Mouse (Mus musculus) liver, embryonic 11.5 days (tissue): ENCODE data around the gene Ptprm. TPM values are rescaled to one million over a fixed set of nuclear protein-coding genes. Genes with fewer than 3 reads are reported as not detected.

ENCODE experiments used
- ATAC-seq: fragments of 200-750 bp; cut with Nextera tagmentation; replicated peaks from 2 replicates; pipeline ENCODE4 v1.8.0; 2017; ENCODE audit warnings: moderate number of reproducible peaks, mild to moderate bottlenecking, moderate TSS enrichment, moderate library complexity; ENCODE audit not compliant: low FRiP score
- DNase-seq: peaks from one replicate; pipeline ENCODE4 v3.0.0-alpha.2; 2017; ENCODE audit warnings: low spot score
- H3K27ac ChIP-seq: fragments of 300-500 bp; sonication (generic); 2 replicates; pipeline ENCODE4 v1.5.1; 2014; ENCODE audit warnings: mild to moderate bottlenecking, low read depth, low read length, control low read depth
- H3K27me3 ChIP-seq: fragments of 300-500 bp; sonication (generic); replicated peaks from 2 replicates; pipeline ENCODE4 v1.6.1; 2014; ENCODE audit warnings: low read length, mixed read lengths; ENCODE audit not compliant: control insufficient read depth, insufficient read depth
- H3K36me3 ChIP-seq: fragments of 300-500 bp; sonication (generic); 2 replicates; pipeline ENCODE4 v1.6.1; 2014; ENCODE audit warnings: mild to moderate bottlenecking, low read length, moderate library complexity, mixed read lengths; ENCODE audit not compliant: control insufficient read depth, insufficient read depth
- H3K4me1 ChIP-seq: fragments of 300-500 bp; sonication (generic); replicated peaks from 2 replicates; pipeline ENCODE4 v1.6.1; 2014; ENCODE audit warnings: low read length, mixed read lengths; ENCODE audit not compliant: control insufficient read depth, insufficient read depth
- H3K4me2 ChIP-seq: fragments of 300-500 bp; sonication (generic); 2 replicates; pipeline ENCODE4 v1.6.1; 2014; ENCODE audit warnings: mild to moderate bottlenecking, control low read depth, moderate library complexity
- H3K4me3 ChIP-seq: fragments of 300-500 bp; sonication (generic); 2 replicates; pipeline ENCODE4 v1.5.1; 2014; ENCODE audit warnings: low read depth, low read length, control low read depth
- H3K9ac ChIP-seq: fragments of 300-500 bp; sonication (generic); 2 replicates; pipeline ENCODE4 v1.6.1; 2014; ENCODE audit warnings: low read depth, low read length, control low read depth
- H3K9me3 ChIP-seq: fragments of 300-500 bp; sonication (generic); 2 replicates; pipeline ENCODE4 v1.6.1; 2016; ENCODE audit warnings: low read length, inconsistent platforms, mixed read lengths; ENCODE audit not compliant: control insufficient read depth
- WGBS: fragments of 180-500 bp; shearing (Covaris S2); extraction: QIAGEN DNeasy Blood & Tissue Kit; methylation state at CpG from one replicate; pipeline ENCODE4 v1.1.7; 2014; 5-methylcytosine and 5-hydroxymethylcytosine counted together
- polyA plus RNA-seq: library from polyadenylated mRNA; unstranded; fragments of >200 nt; fragmentation: Nextera tagmentation; extraction: Ambion mirVana; gene quantifications from 2 replicates; pipeline ENCODE4 v1.2.1, GENCODE M21; 2014

Gene Ptprm
- polyA plus RNA-seq, 1 experiment from 2014 or later = 5.7 TPM

DNA sequence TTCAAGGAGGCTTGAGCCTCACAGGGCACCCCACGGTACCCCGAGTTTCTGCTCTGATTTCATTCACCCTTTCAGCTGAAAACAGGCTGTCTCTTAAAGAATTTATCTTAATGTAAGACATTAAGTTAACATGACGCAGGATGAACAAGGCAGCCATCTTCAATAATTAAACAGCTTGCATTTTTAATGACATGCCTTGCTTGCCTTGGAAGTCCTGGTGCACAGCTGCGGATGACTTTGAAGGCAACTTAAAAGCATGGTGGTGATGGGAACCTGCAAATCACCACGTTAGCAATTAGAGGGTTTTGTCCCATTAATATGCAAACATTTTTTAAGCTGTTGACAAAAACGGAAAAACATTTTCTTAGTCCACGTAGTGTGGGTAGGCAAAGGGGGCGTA is 607.8 kb downstream of the Ptprm start:
- ATAC-seq (no peak), DNase-seq (no peak)
- Histone ChIP-seq H3K9me3 (no peaks in the 10 kb centered on the region), H3K27ac (no peak overlapping the region), H3K4me1 (no peaks in the 10 kb centered on the region), H3K27me3 (no peaks in the 10 kb centered on the region), H3K9ac (no peak overlapping the region), H3K4me2 (no peak overlapping the region), H3K36me3 (no peaks in the 10 kb centered on the region), H3K4me3 (no peak overlapping the region)
- 84% methylated on average over 8 of the region's 8 CpGs for WGBS

DNA sequence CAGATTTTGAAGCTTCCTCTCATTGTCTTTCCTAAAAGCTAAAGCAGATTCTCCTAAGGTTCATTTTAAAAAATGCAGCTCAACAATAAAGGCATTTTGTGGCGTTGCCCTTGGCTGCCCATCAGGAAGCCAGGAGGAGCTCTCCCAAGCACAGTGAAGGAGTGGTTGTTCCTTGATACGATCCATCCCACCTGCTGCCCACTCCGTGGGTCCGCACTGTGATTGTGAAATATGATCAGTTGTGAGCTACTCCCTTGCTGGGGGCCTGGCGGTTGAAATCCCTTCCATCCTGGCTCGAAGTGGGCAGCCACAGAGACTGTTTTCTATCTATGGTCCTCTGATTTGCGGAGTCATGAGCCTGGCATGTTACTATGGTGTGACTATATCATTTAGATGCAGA is 610.9 kb downstream of the Ptprm start:
- Histone ChIP-seq H3K9me3 (no peaks in the 10 kb centered on the region), H3K27me3 (no peaks in the 10 kb centered on the region), H3K4me3 (no peak overlapping the region), H3K36me3 (no peaks in the 10 kb centered on the region), H3K4me1 (no peaks in the 10 kb centered on the region), H3K27ac (no peak overlapping the region), H3K9ac (no peak overlapping the region), H3K4me2 (no peak overlapping the region)
- 65% methylated on average over 7 of the region's 7 CpGs for WGBS
- ATAC-seq (no peak), DNase-seq (no peak)

DNA sequence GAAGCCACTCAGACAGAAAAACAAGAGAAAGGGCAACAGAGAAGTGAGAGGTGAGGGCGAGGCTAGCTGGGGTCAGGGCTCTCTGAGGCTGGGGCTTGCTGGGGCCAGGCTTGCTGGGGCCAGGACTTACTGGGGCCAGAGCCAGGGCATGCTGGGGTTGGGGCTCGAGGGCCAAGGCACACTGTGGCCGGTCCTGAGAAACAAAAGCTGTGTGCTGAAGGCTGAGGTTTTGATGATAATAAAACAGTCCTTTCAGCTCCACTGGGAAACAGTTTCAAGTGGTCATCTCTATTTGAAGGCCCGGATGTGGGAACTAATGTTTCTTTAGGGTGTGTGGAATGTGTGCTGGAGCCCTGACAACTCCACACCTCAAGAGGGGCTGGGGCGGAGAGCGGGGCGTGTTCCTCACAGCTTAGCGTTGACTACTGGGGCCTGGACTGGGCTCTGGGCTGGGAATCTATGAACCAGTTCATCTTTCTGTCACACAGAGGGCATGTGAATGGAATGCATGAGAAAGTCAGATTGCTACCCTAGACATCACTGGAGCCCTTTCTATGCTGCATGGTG is 615.4 kb downstream of the Ptprm start:
- Histone ChIP-seq H3K36me3 (no peaks in the 10 kb centered on the region), H3K27me3 (no peaks in the 10 kb centered on the region), H3K4me2 (no peak overlapping the region), H3K27ac (no peak overlapping the region), H3K9ac (no peak overlapping the region), H3K4me3 (no peak overlapping the region), H3K9me3 (no peaks in the 10 kb centered on the region), H3K4me1 (no peaks in the 10 kb centered on the region)
- DNase-seq (no peak), ATAC-seq (no peak)
- 81% methylated on average over 8 of the region's 8 CpGs for whole genome bisulfite sequencing

DNA sequence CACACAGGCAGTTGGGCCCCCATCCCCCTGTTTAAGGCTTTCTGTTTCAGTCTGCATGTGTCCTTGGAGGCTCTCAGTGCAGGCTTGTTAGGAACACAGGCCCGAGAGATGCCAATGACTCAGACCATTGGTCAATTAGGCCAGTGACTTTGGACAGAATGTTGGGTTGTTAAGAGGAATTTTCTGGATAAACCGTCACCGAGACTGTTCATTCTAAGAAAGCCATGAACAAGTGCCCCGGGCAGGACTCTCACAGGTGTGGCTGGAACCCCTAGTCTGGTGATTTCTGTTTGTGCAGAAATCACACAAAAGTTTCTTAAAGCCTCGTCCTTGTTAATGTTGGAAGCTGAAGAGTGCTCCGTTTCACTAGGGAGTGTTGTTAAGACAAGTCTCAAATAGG is 615.9 kb downstream of the Ptprm start:
- Histone ChIP-seq H3K9me3 (no peaks in the 10 kb centered on the region), H3K4me2 (no peak overlapping the region), H3K27me3 (no peaks in the 10 kb centered on the region), H3K4me1 (no peaks in the 10 kb centered on the region), H3K9ac (no peak overlapping the region), H3K4me3 (no peak overlapping the region), H3K36me3 (no peaks in the 10 kb centered on the region), H3K27ac (no peak overlapping the region)
- 85% methylated on average over 6 of the region's 6 CpGs for WGBS
- DNase-seq (no peak), ATAC-seq (no peak)

DNA sequence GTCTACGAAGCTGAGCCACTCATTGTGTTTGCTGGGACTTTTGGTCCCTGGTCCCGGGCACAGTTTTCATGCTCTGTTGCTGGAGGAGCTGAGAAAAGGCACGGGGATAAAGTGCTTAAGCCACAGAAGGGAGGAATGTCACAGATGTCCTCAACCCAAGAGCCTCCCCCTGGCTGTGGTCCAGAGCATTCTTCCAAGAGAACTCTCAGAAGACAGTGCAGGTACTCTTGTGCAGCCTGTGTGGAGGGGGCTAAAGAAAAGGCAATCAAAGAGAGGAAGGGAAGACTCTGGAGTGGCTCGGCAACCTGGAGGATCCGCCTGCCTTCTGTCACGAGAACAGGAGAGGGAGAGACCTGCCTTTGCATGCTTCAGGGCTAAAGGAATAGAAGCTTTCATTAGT is 617.8 kb downstream of the Ptprm start:
- no peaks in the 10 kb centered on the region for H3K4me1 ChIP-seq
- H3K27me3 ChIP-seq = no peaks in the 10 kb centered on the region
- no peak overlapping the region for H3K9ac ChIP-seq
- H3K27ac ChIP-seq = no peak overlapping the region
- no peak overlapping the region for H3K4me2 ChIP-seq
- DNase-seq (no peak), ATAC-seq (no peak)
- no peak overlapping the region for H3K4me3 ChIP-seq
- H3K9me3 ChIP-seq = no peaks in the 10 kb centered on the region
- WGBS = 74% methylated on average over 6 of the region's 6 CpGs
- no peaks in the 10 kb centered on the region for H3K36me3 ChIP-seq

DNA sequence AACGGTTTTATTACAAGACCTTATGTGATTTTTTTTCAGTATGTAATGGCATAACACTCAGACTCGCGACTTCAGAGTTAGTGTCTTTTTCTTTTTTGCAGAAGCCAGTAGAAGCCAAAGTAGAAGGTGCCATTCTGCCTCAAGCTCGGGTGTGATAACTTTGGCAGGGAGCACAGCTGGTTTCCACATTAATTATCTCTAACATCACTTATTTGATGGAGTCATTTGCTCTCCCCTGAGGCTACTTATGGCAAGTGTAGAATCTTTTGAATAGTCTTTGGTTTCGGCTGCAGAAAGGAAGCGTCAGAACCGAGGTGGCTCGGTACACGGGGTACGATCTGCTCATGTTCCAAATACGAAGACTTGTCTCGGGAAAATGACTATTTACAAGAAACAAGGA is 620.7 kb downstream of the Ptprm start:
- Histone ChIP-seq H3K9ac (no peak overlapping the region), H3K27me3 (no peaks in the 10 kb centered on the region), H3K9me3 (no peaks in the 10 kb centered on the region), H3K27ac (no peak overlapping the region), H3K4me2 (no peak overlapping the region), H3K4me1 (no peaks in the 10 kb centered on the region), H3K36me3 (no peaks in the 10 kb centered on the region), H3K4me3 (no peak overlapping the region)
- 86% methylated on average over 12 of the region's 12 CpGs for WGBS
- ATAC-seq (no peak), DNase-seq (no peak)

DNA sequence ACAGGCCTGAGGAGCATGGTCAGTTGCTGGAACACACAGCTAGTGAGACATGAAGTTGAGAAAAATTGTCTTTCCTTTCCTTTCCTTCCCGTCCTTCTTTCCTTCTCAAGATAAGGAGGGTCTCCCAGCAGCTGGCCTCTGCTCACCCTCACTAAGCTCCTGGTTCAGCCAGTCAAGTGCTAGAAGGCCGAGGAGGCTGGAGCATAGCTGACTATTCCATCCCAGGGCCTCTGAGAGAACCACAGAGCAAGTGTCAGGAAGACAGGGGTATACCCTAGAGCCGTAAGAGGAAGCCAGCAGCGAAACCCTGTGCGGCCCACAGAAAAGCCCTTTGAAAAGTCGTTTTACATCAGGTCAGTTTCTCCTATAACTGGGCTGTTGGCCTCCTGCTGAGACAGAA is 624.3 kb downstream of the Ptprm start:
- ATAC-seq = no peak
- Histone ChIP-seq H3K4me3 (no peak overlapping the region), H3K27ac (no peak overlapping the region), H3K4me2 (no peak overlapping the region), H3K36me3 (no peaks in the 10 kb centered on the region), H3K27me3 (no peaks in the 10 kb centered on the region), H3K9ac (no peak overlapping the region), H3K4me1 (no peaks in the 10 kb centered on the region), H3K9me3 (no peaks in the 10 kb centered on the region)
- 58% methylated on average over 6 of the region's 6 CpGs for WGBS
- DNase-seq = no peak

DNA sequence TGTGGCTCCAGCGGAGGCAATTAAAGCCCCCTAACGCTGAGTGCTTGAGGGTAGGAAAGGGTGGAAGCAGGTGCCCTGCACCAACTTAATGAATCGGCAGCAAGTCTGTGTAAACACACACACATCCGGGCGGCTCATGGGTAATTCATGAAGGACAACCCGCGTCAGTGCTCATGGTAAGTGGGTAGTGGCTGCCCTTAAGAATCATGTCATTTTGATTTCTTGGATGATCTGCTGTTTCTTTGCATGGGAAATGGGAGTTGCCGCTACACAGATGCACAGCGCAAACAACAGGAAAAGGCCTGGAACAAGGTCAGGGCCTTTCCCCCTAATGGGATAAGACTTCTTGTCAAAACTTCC is 633.3 kb downstream of the Ptprm start:
- WGBS = 70% methylated on average over 9 of the region's 9 CpGs
- no peak overlapping the region for H3K4me2 ChIP-seq
- no peaks in the 10 kb centered on the region for H3K36me3 ChIP-seq
- no peaks in the 10 kb centered on the region for H3K9me3 ChIP-seq
- H3K27ac ChIP-seq = no peak overlapping the region
- H3K27me3 ChIP-seq = no peaks in the 10 kb centered on the region
- ATAC-seq = no peak
- H3K4me3 ChIP-seq = no peak overlapping the region
- DNase-seq = no peak
- H3K4me1 ChIP-seq = no peaks in the 10 kb centered on the region
- H3K9ac ChIP-seq = no peak overlapping the region

DNA sequence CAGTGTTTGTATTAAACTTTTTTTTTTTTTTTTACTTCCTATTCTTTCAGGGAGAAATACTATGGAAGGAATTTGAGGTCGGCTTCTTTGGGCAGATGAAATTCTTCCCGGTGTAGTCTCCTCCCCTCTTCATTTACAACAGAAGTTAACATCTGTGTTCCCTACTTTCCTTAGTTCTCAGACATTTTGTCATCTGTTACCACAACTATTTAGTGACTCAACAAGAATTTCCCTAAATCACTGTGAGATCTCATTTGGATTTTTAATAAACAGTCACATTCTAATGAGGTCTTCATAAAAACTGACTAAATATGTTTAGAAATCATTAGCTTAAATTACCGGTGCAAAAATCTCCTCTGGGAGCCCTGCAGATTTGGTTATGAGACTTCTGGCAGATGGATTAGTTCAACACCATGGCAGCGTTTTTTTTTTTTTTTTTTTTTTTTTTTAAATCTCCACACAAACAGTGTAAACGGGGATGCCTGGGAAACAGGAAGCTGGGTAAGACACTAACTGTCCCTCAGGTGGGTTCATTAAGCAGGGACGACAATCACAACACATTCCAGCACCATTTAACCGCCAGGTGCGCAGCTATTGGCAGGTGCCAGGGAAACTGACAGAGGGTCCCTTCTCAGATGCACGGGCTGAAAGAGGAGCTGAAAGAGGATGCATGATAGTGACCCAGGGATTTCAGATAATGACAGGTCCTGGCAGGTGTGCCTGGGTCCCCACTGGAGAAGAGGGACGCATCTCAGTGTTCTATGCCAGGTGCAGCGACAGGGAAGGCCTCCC is 633.9 kb downstream of the Ptprm start:
- Histone ChIP-seq H3K4me1 (no peaks in the 10 kb centered on the region), H3K36me3 (no peaks in the 10 kb centered on the region), H3K9me3 (no peaks in the 10 kb centered on the region), H3K4me2 (no peak overlapping the region), H3K27ac (no peak overlapping the region), H3K27me3 (no peaks in the 10 kb centered on the region), H3K4me3 (no peak overlapping the region), H3K9ac (no peak overlapping the region)
- WGBS = 61% methylated on average over 11 of the region's 11 CpGs
- DNase-seq (no peak), ATAC-seq (no peak)
